Mouse (Mus musculus) hindbrain, embryonic 12.5 days (tissue): Measurements from ENCODE around the gene Vmn1r163. TPM values are rescaled to one million over a fixed set of nuclear protein-coding genes. Genes with fewer than 3 reads are reported as not detected.
"Not testable (repeated sequence)": the region's sequence is repeated elsewhere in the genome, so short reads cannot be mapped to it uniquely, and the experiment has no call there.

Source experiments
- ATAC-seq: fragments of 200-750 bp; cut with Nextera tagmentation; 2 replicates; pipeline ENCODE4 v1.8.0; 2017; ENCODE audit warnings: moderate TSS enrichment; ENCODE audit not compliant: low FRiP score
- H3K27ac ChIP-seq: fragments of 300-500 bp; sonication (generic); 2 replicates; pipeline ENCODE4 v1.5.1; 2016; ENCODE audit warnings: mild to moderate bottlenecking
- H3K27me3 ChIP-seq: fragments of 300-500 bp; sonication (generic); 2 replicates; pipeline ENCODE4 v1.6.1; 2016; ENCODE audit warnings: mild to moderate bottlenecking
- H3K36me3 ChIP-seq: fragments of 300-500 bp; sonication (generic); 2 replicates; pipeline ENCODE4 v1.6.1; 2016; ENCODE audit warnings: mild to moderate bottlenecking
- H3K4me1 ChIP-seq: fragments of 300-500 bp; sonication (generic); 2 replicates; pipeline ENCODE4 v1.6.1; 2016
- H3K4me2 ChIP-seq: fragments of 300-500 bp; sonication (generic); replicated peaks from 2 replicates; pipeline ENCODE4 v1.6.1; 2016; ENCODE audit warnings: mild to moderate bottlenecking
- H3K4me3 ChIP-seq: fragments of 300-500 bp; sonication (generic); 2 replicates; pipeline ENCODE4 v1.5.1; 2016; ENCODE audit warnings: mild to moderate bottlenecking
- H3K9ac ChIP-seq: fragments of 300-500 bp; sonication (generic); 2 replicates; pipeline ENCODE4 v1.6.1; 2016; ENCODE audit warnings: mild to moderate bottlenecking, moderate library complexity
- H3K9me3 ChIP-seq: fragments of 300-500 bp; sonication (generic); replicated peaks from 2 replicates; pipeline ENCODE4 v1.6.1; 2016; ENCODE audit warnings: mild to moderate bottlenecking
- WGBS: fragments of 180-500 bp; shearing (Covaris S2); methylation state at CpG from one replicate; pipeline ENCODE4 v1.1.7; 2016; 5-methylcytosine and 5-hydroxymethylcytosine counted together
- polyA plus RNA-seq: library from polyadenylated mRNA; unstranded; fragments of >200 nt; fragmentation: Nextera tagmentation; extraction: Ambion mirVana; gene quantifications from 2 replicates; pipeline ENCODE4 v1.2.1, GENCODE M21; 2016

Gene Vmn1r163
- polyA plus RNA-seq, result not detected in 2 replicates

DNA sequence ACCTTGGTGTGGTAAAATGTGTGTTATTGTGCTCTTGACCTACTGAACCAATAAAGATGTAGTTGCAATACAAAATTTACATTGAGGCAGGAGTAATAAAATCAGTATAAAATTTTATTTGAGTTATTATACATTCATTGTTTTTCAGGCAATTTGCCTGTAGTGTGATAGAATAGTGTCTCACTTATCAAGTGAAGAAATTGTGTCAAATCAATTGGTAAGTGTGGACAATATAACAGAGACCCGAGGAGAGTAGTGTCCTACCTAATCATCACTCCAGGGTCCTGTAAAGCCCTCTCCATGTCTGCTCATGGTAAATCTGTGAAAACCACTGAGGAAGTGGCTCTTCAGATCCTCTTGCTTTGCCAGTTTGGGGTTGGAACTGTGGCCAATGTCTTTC, at the start of gene Vmn1r163:
Vmn1r163 (plus strand) TSS at position 301 of the 400 bp plus-strand sequence.
- H3K4me1 ChIP-seq, H3K36me3 ChIP-seq, H3K9me3 ChIP-seq, H3K4me3 ChIP-seq, H3K9ac ChIP-seq, ATAC-seq, H3K27ac ChIP-seq, H3K4me2 ChIP-seq, H3K27me3 ChIP-seq: not testable (repeated sequence)
- no CpG with 5 or more reads among the region's 1 CpGs for WGBS

GRCm38 (mm10) chr7:23019823-23020222, 35.5 kb upstream of the Vmn1r163 start, which contains the start of gene Gm4216:
Gm4216 (minus strand) TSS chr7:23019923.
- WGBS, result no CpG with 5 or more reads among the region's 3 CpGs
- ATAC-seq, result not testable (repeated sequence)

DNA sequence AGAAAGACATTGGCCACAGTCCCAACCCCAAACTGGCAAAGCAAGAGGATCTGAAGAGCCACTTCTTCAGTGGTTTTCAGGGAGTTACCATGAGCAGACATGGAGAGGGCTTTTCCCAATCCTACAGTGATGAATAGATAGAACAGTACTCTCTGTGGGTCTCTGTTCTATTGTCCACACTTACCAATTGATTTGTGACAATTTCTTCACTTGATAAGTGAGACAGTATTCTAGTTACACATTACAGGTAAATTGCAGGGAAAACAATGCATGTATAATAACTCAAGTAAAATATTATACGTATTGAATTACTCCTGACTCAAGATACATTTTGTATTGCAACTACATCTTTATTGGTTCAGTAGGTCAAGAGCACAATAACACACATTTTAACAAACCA, 12.0 kb downstream of the Vmn1r163 start, which contains the start of gene Gm8720:
Gm8720 (minus strand) TSS at position 101 of the 400 bp plus-strand sequence.
- not testable (repeated sequence) for H3K27me3 ChIP-seq, ATAC-seq, H3K4me1 ChIP-seq, H3K9ac ChIP-seq, H3K36me3 ChIP-seq, H3K9me3 ChIP-seq, H3K27ac ChIP-seq, H3K4me3 ChIP-seq, H3K4me2 ChIP-seq
- no CpG with 5 or more reads among the region's 1 CpGs for WGBS

More at GRCm38 (mm10) chr7:23019823-23020222, 35.5 kb upstream of the Vmn1r163 start, which contains the start of gene Gm4216:
- not testable (repeated sequence) for H3K4me2 ChIP-seq, H3K4me3 ChIP-seq, H3K4me1 ChIP-seq, H3K36me3 ChIP-seq, H3K27ac ChIP-seq, H3K9me3 ChIP-seq, H3K27me3 ChIP-seq, H3K9ac ChIP-seq

Other genes with a start within 250 kb of the Vmn1r163 start
- gene Vmn1r159, start 211.9 kb upstream of the Vmn1r163 start, polyA plus RNA-seq, result not detected in 2 replicates
- not detected in 2 replicates for gene Vmn1r160, start 184.3 kb upstream of the Vmn1r163 start, polyA plus RNA-seq
- gene Gm4214, start 70.9 kb upstream of the Vmn1r163 start, polyA plus RNA-seq, result not detected in 2 replicates
- gene Gm4216, start 35.6 kb upstream of the Vmn1r163 start, polyA plus RNA-seq, result not detected in 2 replicates
- gene Gm8720, start 11.9 kb downstream of the Vmn1r163 start, polyA plus RNA-seq, result not detected in 2 replicates
- not detected in 2 replicates for gene Gm10662, start 88.9 kb downstream of the Vmn1r163 start, polyA plus RNA-seq
- gene Vmn1r165, start 161.8 kb downstream of the Vmn1r163 start, polyA plus RNA-seq, result not detected in 2 replicates
- gene Vmn1r166, start 196.1 kb downstream of the Vmn1r163 start, polyA plus RNA-seq, result not detected in 2 replicates
- gene Gm6902, start 223.4 kb downstream of the Vmn1r163 start, polyA plus RNA-seq, result not detected in 2 replicates
- gene Nlrp4e, start 245.7 kb downstream of the Vmn1r163 start, polyA plus RNA-seq, result not detected in 2 replicates